Mouse (Mus musculus) spleen, adult 2 months (tissue): Measurements from ENCODE around the gene Rad51b. TPM values are rescaled to one million over a fixed set of nuclear protein-coding genes. Genes with fewer than 3 reads are reported as not detected.
A peak's percentile ranks its signal among the peaks of the same experiment; 100 is the strongest.

Experiments
- DNase-seq, 2 experiments: peaks; one replicate each; pipeline versions ENCODE4 v3.0.0 to v3.0.0-alpha.2; 2012 to 2021; ENCODE audit warnings: low spot score in 2 of 2, low read depth in 1 of 2
- H3K27ac ChIP-seq: fragments of 200-500 bp; 2 replicates; pipeline ENCODE4 v1.5.1; 2012; ENCODE audit warnings: low read length, inconsistent platforms; ENCODE audit not compliant: insufficient read depth
- H3K27me3 ChIP-seq: fragments of 200-500 bp; 2 replicates; pipeline ENCODE4 v1.6.1; 2012; ENCODE audit warnings: mild to moderate bottlenecking, moderate library complexity, low read length, inconsistent platforms; ENCODE audit not compliant: control insufficient read depth, insufficient read depth
- H3K36me3 ChIP-seq: fragments of 200-500 bp; 2 replicates; pipeline ENCODE4 v1.6.1; 2012; ENCODE audit warnings: mild to moderate bottlenecking, low read length, inconsistent platforms; ENCODE audit not compliant: control insufficient read depth, insufficient read depth
- H3K4me1 ChIP-seq: fragments of 200-500 bp; 2 replicates; pipeline ENCODE4 v1.6.1; 2011; ENCODE audit warnings: inconsistent platforms; ENCODE audit not compliant: control insufficient read depth, insufficient read depth, insufficient read length
- H3K4me3 ChIP-seq: fragments of 200-500 bp; 2 replicates; pipeline ENCODE4 v1.5.1; 2011; ENCODE audit warnings: mild to moderate bottlenecking, inconsistent platforms; ENCODE audit not compliant: insufficient read depth, insufficient read length; ENCODE audit errors: extremely low read depth
- CTCF ChIP-seq: fragments of 200-500 bp; IDR thresholded peaks from 2 replicates; pipeline ENCODE4 v1.5.1; 2011; ENCODE audit warnings: mild to moderate bottlenecking, inconsistent platforms; ENCODE audit not compliant: insufficient read depth, insufficient read length, insufficient replicate concordance; ENCODE audit errors: extremely low read depth
- POLR2A ChIP-seq: fragments of 200-500 bp; IDR thresholded peaks from 2 replicates; pipeline ENCODE4 v1.6.1; 2011; ENCODE audit warnings: low read depth, low read length, inconsistent platforms
- WGBS: fragments of 180-500 bp; shearing (Covaris S2); methylation state at CpG from one replicate; pipeline ENCODE4 v1.1.7; 2018; 5-methylcytosine and 5-hydroxymethylcytosine counted together
- polyA plus RNA-seq: library from polyadenylated mRNA; depleted of rRNA; stranded (reverse); fragments of >200 nt; gene quantifications from 2 replicates; pipeline ENCODE4 v1.2.3, GENCODE M21; 2012

Rad51b gene
- polyA plus RNA-seq, 1 experiment, result 0.26 TPM

DNA sequence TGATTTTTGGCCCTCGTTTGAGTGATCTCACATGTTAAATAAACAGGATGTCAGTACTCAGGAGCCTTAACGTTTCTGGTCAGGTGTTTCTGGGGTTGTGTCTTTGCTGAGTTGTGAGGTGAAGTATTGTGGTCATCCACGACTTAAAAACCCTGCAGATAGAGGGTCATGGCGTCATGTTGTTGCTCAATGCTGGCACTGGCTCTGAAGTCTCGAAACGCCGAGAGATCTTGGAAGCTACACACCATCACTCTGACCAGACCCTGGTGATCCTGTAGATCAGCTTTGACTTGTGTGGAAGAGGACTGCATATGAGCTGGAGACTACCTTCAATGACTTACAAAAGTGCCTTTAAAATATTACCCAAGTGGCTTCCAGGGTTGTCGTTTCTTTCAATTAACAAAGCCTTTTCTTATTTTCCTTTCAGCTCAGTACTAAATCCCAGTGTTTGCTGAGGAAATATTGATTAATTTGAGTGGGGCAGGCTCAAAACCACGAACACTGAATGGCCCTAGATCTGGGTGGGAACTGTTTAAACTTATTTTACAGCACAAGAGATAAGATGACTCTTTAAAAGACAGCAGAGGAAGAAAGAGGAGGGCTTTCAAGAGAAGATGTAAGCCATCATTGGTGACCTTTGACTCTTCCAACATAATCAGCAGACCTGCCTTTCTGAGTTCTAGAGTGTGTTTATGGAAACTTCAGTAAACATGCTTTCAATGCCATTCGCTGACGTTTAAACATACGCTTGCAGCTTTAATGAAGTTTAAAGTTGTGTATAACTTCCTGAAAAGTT is 144.3 kb downstream of the Rad51b start:
- peaks cover 25% of the 10 kb centered on the region for H3K4me1 ChIP-seq
- DNase-seq, result peak in 1 of 2 experiments; percentile 19
- TF ChIP-seq POLR2A (no peak), CTCF (no peak)
- H3K27me3 ChIP-seq, result no peaks in the 10 kb centered on the region
- H3K27ac ChIP-seq, result peak overlapping the region; percentile 66
- no peak overlapping the region for H3K4me3 ChIP-seq
- no peaks in the 10 kb centered on the region for H3K36me3 ChIP-seq
- 61% methylated on average over 12 of the region's 12 CpGs for WGBS

DNA sequence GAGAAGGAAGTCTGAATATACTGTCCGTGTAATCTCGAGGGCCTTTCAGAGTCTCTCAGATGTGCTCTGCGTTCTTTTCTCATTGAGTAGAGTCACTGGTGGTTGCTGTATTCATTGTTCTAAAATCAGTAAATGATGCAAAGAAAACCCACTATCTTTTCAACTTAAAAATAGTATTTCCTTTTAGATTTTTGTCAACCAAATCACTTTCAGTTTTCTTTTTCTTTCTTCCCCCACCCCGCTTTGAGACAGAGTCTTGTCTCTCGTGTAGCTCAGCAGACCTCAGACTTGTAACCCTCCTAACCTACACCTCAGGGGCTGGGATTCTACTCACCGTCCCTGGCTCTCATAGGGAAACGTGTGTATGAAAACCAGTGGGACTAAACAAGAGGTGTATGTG is 145.0 kb downstream of the Rad51b start:
- no peak for TF ChIP-seq CTCF
- TF ChIP-seq POLR2A, result no peak
- WGBS, result 14% methylated on average over 7 of the region's 7 CpGs
- no peaks in the 10 kb centered on the region for H3K36me3 ChIP-seq
- H3K27ac ChIP-seq, result peak overlapping the region; percentile 78
- DNase-seq, result peak; percentile 19 to 40
- H3K27me3 ChIP-seq, result no peaks in the 10 kb centered on the region
- peaks cover 23% of the 10 kb centered on the region for H3K4me1 ChIP-seq
- no peak overlapping the region for H3K4me3 ChIP-seq

DNA sequence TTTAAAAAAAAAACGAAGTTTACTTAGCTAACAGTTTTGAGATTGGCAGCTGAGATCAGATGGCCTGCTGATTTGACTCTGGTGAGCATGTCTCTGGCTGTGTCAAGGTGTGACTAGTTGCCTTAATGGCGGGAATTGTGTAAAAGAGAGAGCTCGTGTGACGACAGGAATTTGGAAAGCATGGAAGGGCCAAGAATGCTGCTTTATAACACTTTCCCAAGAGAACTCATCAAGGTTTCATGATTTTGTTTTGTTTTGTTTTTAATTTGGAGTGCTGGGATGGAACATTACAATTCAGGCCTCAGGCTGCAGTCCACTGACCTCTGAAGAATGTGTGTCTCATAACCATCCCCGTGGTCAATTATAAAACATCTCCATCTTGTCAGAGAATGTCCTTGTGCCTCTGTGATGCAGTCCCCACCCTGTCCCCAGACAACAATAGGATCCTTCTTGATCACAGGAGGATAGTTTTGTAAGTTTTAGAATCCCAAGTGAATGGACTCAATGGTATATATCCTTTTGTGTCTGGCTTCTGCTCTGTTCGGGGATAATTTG is 145.8 kb downstream of the Rad51b start:
- peaks cover 23% of the 10 kb centered on the region for H3K4me1 ChIP-seq
- 80% methylated on average over 6 of the region's 6 CpGs for WGBS
- no peak for DNase-seq
- H3K27ac ChIP-seq, result 0 out of 2 replicates have a peak overlapping the region, but pooled peaks have one; percentile 26
- H3K36me3 ChIP-seq, result no peaks in the 10 kb centered on the region
- TF ChIP-seq POLR2A (no peak), CTCF (no peak)
- H3K4me3 ChIP-seq, result no peak overlapping the region
- no peaks in the 10 kb centered on the region for H3K27me3 ChIP-seq

DNA sequence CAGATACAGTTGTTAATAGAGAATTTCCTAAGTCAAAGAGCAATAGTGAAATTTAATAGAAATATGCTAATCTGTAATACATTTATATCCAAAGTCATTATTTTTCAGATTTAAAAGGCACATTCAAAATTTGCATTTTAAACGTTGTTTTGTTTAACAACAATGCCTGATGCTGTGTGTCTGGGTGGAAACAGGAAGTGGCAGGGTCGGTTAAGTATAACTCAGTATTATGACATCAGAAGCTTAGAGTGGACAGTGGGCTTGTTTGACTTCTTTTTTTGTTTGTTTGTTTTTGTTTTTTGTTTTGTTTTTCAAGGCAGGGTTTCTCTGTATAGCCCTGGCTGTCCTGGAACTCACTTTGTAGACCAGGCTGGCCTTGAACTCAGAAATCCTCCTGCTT is 147.6 kb downstream of the Rad51b start:
- Histone ChIP-seq H3K27me3 (no peaks in the 10 kb centered on the region), H3K4me3 (no peak overlapping the region), H3K4me1 (peaks cover 13% of the 10 kb centered on the region), H3K36me3 (no peaks in the 10 kb centered on the region), H3K27ac (no peak overlapping the region)
- DNase-seq, result peak in 1 of 2 experiments; percentile 34
- 13% methylated on average over 2 of the region's 2 CpGs for WGBS
- no peak for TF ChIP-seq CTCF
- no peak for TF ChIP-seq POLR2A

DNA sequence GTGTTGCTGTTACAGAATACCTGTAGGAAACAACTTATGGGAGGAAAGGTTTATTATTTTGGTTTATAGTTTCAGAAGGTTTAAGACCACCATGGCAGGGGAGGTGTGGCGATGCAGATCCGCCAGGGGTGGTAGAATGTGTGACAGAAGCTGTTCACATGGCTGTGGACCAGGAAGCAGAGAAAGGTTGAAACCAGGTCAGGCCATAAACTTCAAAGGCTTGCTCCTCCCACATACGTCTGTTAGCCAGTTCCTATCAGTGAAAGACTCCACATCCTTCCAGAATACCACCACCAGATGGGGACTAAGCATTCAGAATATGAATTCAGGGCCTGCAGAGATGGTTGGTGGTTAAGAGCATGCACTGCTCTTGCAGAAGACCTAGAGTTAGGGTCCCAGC is 150.0 kb downstream of the Rad51b start:
- WGBS, result 81% methylated on average over 3 of the region's 3 CpGs
- no peak for DNase-seq
- H3K36me3 ChIP-seq, result no peaks in the 10 kb centered on the region
- H3K4me3 ChIP-seq, result no peak overlapping the region
- peaks cover 9% of the 10 kb centered on the region for H3K4me1 ChIP-seq
- H3K27me3 ChIP-seq, result no peaks in the 10 kb centered on the region
- TF ChIP-seq CTCF, result no peak
- no peak for TF ChIP-seq POLR2A
- H3K27ac ChIP-seq, result no peak overlapping the region

DNA sequence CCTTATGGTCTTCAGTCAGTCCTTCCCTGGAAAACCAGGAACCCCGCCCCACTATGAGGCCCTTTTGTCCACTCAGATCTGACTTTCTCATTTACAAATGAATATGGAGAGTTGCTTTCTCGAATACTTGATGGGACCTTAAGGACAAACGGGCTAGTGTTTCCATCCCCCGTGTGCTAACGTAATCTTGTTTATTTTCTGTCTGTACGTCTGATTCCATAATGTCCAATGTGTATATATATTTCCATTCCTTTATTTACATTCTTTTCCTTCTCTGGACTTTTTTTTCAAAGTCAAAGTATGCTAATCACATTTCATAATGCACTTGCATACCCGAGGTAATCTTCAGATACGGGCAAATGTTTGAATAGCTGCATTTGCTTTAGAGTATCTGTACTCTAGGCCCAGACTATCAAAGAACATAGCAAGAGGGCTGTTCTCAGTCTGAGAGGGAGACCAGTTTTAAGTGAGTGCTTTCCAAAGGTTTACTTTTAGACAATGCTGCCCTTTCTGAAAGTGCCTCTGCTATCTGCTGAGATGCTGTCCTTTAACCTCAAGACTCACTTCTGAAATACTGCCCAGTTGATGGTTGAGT is 152.8 kb downstream of the Rad51b start:
- 94% methylated on average over 8 of the region's 8 CpGs for WGBS
- Histone ChIP-seq H3K27ac (no peak overlapping the region), H3K4me3 (no peak overlapping the region), H3K27me3 (no peaks in the 10 kb centered on the region), H3K36me3 (no peaks in the 10 kb centered on the region), H3K4me1 (no peaks in the 10 kb centered on the region)
- no peak for TF ChIP-seq POLR2A
- TF ChIP-seq CTCF, result no peak
- no peak for DNase-seq

DNA sequence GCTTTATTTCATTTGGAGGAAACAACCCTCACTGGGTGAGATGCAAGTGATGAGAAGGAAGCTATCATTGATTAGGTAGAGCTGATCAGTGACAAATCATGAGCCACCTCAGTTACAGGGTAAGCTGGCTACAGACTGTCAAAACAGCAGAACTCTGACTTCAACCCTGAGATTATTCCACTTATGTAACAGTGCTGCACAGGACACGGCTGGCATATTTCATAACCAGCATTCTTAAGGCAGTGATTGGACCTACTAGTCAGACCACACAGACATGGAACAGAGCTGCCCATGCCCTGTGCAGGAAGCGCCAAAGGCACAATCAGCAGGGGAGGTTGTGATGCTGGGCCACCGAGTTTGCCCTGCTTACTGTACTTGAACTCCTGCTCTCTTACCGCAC is 155.8 kb downstream of the Rad51b start:
- Histone ChIP-seq H3K36me3 (no peaks in the 10 kb centered on the region), H3K27ac (no peak overlapping the region), H3K4me1 (no peaks in the 10 kb centered on the region), H3K4me3 (no peak overlapping the region), H3K27me3 (no peaks in the 10 kb centered on the region)
- 87% methylated on average over 4 of the region's 4 CpGs for WGBS
- TF ChIP-seq CTCF, result no peak
- TF ChIP-seq POLR2A, result no peak
- no peak for DNase-seq
